Mouse (Mus musculus) urinary bladder, postnatal 36 days (tissue): ENCODE data around the gene Pianp.
A peak's percentile ranks its signal among the peaks of the same experiment; 100 is the strongest.

Experiments used
- DNase-seq, 2 experiments: peaks; one replicate each; pipeline ENCODE4 v3.0.0; 2022; ENCODE audit warnings: low spot score in 2 of 2, mixed read lengths in 1 of 2

The Pianp gene

DNA sequence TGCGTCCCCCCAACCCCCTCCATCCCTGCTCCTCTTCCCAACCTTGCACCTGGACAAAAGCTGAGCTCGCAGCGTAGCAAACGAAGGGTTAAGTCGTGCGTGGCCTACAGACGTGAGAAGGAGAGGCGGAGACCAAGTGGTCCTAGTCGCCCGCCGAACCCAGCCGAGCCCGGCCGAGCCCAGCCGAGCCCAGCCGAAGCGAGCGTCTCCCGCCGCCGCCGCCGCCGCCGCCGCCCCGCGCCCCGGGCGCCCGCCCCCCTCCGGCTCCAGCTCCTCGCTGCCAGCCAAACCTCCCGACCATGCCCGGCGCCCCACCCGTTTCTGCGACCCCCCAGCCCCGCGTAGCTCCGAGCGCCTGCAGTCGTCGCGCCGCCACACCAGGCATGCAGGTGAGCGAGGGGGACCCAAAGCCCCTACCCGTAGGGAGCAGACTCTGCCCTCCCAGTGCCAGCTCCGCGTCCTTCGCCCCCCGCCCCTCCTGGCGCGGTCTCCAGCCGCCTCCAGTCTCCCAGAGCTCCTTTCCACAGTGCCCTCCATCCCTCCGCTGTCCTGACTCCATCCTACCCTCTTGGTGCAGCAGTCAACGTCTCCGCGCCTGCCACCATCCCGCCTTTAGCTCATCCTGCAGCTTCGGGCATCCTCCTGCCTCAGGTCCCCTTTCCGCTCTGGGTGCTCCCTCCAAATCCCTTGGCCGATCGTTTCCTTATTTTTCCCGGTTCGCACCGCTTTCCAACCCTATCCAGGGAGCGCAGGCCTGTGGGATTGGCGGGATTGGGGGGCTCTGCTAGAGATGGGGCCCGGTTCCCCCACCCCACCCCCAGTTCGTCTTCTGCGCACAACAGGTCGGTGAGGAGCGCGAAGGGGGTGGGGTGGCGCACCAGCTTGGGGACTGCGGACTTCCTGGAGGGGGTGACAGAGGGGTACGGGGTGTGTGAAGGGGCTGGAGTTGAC, at the start of gene Pianp:
Pianp (plus strand) TSS at position 144 of the 951 bp plus-strand sequence.
- peak; percentile 67 to 74 for DNase-seq

DNA sequence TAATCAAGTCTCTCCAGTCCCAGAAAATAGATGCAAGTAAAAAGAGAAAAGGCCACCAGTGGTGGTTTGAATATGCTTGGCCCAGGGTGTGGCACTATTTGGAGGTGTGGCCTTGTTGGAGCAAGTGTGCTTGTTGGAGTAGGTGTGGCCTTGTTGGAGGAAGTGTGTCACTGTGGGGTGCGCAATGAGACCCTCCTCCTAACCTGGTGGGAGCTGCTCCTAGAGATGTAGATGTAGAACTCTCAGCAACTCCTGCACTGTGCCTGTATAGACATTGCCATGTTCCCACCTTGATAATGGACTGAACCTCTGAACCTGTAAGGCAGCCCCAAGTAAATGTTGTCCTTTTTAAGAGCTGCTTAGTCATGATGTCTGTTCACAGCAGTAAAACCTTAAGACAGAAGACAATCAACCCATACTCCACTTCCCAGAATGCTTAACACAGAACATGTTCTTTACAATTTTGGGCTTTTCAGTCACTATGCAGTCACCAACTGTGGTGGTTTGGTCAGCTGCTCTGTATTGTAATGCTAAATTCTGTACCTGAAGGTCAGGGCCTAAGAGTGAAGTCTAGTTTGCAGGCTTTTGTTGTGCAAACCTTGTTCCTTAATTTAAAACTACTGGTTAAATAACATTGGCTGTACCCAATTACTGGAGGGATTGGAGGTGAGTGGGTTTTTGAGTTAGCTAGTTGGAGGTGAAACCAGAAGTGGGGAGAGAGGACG, 42.3 kb upstream of the Pianp start:
- no peak for DNase-seq

DNA sequence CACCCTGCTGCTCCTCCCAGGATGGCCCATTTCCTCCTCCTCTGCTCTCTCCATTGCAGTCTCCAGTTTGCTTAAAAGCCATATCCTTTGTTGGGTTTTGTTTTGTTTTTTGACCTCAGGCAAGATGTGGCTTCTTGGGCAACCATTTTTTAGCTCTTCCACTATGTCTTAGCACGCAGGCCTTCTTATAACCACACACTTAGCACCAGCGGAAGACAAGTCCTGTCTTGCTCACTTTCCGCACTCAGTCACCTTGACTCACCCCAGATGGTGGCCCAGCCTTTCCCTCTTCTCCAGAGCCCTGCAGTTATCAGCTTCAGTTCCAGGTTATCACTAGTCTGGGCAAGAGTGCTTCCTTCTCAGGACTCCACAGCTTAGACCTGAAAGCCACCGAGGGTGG, 41.3 kb upstream of the Pianp start:
- no peak for DNase-seq

DNA sequence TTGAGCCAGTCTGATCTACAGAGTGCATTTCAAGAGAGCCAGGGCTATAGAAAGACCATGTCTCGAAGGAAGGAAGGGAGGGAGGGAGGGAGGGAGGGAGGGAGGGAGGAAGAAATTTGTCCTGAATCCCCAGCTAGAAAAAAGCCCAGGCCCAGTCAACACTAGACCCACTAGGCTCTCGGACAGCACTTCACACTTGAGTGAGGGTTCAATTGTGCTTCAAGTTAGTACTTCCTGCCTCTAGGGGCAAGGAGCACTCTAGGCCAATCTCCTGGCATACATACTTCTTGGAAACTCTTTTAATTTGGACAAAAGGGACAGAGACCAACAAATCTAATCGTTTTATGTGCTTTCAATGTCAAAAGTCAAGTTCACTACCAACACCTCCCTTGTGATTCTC, 38.4 kb upstream of the Pianp start:
- DNase-seq = no peak

DNA sequence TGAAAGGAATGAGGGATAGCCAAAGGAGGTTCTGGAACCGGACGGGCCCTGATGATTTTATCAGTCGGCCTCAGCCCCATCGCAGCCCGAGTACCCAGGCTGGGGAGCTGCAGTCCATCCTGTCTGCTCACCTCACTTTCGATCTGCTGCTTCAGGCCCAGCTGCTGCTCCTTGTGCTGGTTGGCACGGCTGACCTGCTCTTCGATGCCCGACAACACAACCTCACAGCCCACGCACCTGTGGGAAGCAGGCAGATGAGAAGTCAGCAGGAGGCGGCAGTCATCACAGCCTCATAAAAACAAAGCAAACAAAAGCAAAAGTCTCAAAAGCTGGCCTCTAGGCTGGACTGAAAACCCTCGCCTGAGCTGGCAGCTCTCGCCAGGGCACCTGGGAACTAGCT, 36.5 kb upstream of the Pianp start:
- DNase-seq = no peak

DNA sequence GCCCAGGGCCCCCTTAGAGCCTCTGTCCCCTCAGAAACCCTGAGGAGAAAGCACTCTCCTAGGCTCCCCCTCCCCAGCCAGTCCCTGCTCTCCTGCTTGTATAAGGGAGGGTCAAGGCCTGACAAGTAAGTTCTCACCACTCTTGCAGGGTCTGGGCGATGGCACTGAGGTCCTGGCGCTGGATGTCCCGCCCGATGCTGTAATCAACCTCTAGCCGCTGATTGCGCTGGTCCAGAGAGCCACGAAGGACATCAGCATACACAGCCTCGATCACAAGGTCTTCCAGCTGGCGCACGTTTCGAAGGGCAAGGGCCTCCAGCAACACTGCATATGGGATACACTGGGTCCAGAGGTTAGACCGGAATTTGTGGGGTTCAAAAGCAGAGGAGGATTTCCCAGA, 35.5 kb upstream of the Pianp start:
- no peak for DNase-seq

DNA sequence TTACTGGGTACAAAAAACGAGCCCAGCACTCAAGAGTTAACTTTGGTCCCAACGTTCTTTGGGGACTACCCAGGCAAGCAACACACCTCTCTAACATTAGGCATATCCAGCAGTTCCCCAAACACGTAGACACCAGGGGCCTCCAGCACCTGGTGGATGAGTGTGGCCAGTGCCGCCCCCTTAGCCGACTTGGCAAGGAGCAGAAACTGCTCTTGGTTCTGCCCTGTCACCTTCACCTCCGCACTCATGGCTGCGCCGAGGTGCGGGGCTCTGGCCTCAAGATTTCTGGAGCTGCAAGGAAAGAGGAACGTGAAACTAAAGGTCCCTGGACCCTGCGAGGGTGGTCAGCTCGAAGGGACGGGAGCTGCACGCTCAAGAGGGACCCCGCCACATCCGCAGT, 31.9 kb upstream of the Pianp start:
- no peak for DNase-seq

DNA sequence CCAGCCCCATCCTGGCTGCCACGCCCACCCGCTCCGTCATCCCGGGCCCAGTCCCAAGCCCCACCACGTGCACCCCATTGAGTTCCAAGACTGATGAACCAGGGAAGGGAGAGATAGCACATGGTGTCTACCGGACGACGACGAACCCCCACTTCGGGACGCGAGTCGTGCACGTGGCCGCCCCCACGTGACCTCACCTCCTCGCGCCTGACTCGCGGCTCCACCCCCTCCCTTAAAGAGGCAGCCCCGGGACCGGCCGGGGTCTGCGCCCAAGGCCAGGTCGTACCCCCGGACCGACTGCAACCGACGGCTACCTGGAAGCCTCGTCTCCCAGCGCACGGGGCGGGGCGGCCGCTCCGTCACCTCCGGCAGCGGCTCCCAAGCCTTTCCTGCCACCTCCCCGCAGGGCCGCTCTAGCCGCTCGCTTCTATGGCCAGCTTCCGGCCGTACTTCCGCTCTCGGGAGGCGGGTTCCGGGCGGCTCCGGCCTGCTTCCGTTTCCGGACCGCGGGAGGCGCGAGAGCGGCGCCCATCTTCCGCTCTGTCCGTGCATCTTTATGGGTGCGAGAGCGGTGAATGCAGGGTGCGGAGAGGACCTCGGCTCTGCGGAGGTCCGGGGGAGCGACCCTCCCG, 31.3 kb upstream of the Pianp start, which contains the start of gene Cops7a:
Cops7a (minus strand) TSS at position 451 of the 632 bp plus-strand sequence.
- DNase-seq = peak; percentile 94 to 96

DNA sequence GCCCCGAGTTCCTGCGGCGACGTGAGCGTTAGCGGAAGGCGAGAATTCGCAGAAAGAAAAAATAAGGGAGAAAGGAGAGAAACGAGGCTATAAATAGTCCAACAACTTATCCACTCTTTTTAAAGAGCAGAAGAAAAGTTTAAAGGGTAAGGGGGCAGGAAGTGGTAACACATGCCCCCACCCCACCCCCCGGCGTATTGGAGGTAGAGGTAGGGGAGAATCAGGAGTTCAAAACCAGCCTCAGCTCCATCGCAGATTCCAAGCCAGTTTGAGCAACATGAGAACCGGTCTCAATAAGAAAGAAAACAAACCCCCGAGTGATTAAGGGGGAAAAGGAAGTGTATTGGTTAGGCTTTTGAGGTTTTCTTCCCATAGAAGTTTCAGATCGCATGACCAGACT, 30.7 kb upstream of the Pianp start:
- DNase-seq = no peak

DNA sequence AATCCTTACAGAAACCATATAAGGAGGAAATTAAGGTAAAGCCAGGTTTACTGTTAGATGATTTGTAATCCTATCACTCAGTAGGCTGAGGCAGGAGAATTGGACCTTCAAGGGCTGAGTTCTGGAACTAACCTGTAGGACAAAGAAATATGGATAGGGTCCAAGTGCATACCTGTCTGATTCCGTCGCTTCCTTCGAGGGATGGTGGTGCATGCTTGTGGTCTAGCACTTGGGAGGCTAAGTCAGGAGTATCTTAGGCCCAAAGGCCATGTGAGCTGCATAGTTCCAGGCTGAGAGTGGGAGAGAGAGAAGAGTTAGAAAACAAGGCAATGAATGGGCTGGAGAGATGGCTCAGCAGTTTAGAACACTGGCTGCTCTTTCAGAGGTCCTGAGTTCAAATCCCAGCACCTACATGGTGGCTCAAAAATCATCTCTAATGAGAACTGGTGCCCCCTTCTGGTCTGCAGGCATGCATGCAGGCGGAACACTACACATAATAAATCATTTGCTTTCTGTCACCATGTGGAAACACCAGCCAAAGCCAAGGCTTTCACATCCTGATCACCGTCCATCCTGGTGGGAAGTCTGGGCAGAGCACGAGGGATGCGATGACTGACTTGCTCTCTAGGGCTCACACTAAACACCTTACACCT, 29.9 kb upstream of the Pianp start:
- DNase-seq = no peak

DNA sequence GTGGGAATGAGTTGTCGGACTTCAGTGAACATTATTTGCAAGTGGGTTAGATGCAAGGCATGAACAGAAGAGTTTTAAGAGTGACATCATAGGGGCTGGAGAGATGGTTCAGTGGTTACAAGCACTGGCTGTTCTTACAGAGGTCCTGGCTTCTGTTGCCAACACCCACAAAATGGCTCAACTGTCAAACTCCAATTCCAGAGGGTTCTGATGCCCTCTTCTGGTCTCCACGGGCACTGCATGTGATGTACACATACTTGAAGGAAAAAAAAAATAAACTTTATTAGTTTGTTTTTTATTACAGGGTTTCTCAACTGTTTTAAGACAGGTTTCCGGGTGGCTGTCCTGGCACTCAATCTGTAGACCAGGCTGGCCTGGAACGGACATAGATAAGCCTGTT, 28.7 kb upstream of the Pianp start:
- peak in 1 of 2 experiments; percentile 36 for DNase-seq

DNA sequence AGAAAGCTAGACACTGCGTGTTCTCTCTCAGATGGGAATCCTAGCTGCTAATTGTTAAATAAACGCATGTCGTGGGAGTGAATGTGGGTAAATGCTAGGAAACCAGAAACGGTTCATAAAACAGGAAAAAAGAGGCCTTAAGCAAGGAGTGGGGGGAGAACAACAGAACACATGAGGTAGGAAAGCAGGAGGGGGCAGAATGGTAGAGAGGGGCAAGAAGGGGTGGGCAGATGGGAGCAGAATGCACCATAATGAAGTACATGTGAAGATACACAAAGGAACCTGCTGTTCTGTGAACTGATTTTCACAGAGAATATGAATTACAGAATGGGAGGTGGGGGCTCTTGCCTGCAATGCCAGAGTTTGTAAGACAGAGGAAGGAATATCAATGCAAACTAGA, 4.3 kb upstream of the Pianp start:
- DNase-seq = no peak

DNA sequence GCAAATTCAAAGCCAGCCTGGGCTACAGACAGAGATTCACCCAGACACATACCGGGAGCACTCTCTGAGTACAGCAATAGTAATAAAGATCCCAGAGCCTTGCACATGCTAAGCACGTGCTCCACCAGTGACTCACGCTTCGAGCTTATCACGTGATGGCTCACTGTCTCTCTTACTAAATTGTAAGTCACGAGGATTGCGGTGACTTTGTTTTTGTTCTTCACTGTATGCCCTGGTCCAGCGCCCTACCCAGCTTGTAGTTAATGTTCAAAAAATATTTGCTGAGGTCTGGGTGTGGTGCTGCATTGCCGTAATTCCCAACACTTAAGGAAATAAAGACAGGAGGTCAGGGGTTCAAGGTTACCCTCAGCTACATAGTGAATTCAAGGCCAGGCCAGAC, 3.1 kb upstream of the Pianp start:
- peak in 1 of 2 experiments; percentile 33 for DNase-seq

DNA sequence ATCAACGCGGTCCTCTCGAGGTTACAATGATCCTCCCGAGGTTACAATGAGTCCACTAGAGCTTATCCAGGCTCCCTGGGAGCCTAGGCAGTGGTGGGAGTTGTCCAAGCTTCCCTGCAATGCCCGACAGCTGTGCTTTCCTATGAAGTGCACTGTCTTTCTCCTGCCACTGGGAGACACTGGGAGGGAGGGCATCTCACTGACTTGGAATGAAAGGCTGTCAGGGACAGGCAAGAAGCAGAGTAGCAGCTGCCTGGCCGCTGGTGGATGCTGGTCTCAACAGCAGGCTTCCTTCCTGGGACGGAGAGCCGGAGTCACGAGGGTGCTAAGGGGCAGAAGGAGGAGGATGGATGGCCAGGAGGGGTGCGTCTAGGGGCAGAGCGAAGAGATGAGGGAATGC, 2.6 kb upstream of the Pianp start:
- no peak for DNase-seq

DNA sequence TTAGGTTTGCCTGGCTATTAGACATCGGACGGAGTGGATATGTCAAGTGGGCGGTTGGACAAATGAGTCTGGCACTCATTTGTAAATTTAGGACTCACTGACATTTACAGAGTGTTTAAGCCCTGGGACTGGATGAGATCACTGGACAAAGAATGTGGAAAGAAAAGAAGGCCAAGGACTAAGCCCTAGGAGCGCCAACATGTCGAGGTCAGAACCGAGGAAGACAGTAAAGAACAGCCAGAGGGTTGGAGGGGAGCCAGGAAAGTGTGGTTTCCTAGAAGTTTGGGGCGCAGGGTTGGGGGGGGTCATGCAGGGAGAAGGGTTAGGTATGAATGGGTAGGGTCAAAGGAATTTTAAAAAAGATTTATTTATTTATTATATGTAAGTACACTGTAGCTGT, 1.2 kb upstream of the Pianp start:
- DNase-seq = no peak

DNA sequence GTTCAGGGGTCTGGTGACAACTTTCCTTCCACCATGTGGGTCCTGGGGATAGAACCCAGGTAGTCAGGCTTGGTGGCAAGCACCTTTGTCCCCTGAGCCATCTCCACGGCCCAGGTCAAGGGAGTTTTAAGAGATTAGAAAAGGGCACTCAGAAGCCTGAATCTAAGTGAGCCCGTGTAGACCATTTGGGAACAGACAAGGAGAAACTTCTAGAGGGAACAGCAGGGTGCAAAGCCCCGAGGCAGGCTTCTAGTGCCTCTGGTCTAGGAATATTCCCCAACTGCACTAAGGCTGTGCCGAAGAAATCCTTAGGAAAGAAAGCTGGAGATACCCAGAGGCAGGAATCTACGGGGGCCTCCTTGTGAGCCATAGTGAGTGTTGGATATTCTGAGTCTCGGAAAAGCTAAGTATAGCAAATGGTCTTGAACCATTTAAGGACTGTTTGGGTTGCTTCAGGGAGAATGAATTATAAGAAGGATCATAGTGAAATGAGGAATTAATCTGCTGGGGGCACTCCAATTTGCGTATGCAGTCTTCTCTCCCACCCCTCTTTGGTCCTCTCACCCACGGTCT, 577 bp upstream of the Pianp start:
- DNase-seq = no peak

DNA sequence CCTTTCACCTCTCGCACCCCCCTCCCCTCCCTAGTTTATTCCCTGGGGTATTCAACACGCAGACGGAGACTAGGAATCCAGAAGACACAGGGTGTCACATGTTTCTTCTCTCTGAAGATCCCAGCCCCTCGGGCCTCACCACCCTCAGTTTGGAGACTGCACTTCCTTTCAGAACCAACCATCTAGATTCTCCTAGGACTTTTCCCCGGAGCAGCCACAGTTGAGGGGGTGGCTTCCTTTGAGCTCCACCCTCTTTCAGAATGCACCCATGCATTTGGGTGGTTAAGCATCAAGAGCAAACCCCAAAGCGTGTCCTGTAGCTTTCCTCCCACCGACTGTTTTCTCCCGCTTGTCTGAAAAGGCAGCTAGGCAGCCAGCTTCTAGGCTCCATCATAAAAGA, 1.6 kb downstream of the Pianp start:
- DNase-seq = no peak

DNA sequence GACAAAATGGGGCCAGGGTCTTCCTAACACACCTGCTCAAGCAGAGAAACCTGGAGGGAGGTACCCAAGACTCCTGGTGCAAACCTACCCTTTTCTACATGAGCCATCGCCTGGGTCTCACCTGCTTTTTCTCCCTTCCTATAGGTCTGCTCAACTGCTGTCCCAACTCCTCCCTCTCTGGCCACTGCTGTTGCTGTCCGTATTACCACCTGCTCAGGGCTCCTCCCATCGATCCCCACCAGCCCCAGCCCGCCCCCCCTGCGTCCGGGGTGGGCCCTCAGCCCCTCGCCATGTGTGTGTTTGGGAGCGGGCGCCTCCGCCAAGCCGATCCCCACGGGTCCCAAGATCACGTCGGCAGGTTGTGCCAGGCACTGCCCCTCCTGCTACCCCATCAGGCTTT, 2.6 kb downstream of the Pianp start:
- no peak for DNase-seq

DNA sequence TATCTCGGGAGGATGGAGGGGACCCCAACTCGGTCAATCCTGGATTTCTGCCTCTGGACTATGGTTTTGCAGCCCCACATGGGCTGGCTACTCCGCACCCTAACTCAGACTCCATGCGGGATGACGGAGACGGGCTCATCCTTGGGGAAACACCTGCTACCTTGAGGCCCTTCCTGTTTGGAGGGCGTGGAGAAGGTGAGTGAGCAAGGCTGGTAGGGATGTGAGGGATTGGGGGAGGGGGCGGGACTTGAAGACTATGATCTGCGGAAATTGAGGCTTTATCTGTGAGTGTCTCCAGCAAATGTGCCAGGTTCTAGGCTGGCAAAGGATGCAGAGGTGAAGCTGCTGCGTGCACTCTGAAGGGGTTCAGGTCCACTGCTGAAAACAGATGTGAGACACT, 3.1 kb downstream of the Pianp start:
- no peak for DNase-seq

DNA sequence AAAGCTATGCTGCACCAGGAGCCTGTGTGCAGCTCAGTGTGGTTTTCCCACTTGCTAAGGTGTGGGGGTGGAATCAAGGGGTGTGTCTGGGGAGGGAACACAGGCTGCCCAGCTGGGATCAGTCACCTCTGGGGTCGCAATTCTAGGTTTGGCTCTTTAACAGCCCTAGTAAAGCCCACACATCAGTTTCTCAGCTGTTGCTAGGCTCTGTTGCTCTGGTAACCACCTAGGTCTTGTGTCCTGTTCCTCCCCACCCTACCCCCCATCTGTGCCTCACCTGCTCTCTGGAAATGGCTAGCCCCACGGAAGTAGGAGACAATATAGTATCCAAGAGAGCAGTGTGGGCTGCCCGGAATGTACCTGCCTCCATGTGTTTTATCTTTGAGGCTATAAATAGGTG, 7.2 kb downstream of the Pianp start:
- no peak for DNase-seq

DNA sequence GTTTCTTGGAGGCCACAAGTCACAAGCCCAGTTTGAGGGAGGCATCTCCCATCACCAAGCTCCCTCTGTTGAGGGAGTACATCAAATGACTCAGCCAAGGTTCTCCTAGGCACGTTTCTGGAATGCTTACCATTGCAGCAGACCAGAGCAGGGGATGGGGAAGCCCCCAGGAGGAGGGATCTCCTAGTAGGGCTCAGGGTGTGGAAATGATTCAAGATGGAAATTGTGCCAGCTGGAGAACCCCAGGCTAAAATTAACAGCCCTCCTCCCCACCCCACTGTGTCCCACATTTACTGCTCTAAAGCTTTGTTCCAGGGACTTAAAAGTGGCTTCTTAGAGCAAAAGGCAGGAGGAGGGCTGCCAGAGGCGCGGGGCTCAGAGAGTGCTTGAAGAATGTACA, 8.6 kb downstream of the Pianp start:
- no peak for DNase-seq

DNA sequence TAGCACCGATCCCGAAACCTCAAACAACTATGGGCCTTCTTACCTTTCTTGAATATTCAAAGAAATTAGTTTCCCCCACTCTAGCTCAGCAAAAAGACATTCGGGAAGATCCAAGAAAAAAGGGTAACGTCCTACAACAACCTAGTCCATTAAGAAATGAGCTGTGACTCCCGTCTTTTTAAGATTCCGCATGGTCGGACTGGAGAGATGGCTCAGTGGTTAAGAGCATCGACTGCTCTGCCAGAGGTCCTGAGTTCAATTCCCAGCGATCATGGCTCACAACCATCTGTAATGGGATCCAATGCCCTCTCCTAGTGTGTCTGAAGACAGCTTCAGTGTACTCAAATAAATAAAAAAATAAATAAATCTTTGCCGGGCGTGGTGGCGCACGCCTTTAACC, 11.6 kb downstream of the Pianp start:
- no peak for DNase-seq
